Mouse (Mus musculus) 416B (cell line): Measurements from ENCODE around the gene Fut8.
A peak's percentile ranks its signal among the peaks of the same experiment; 100 is the strongest.
"Not testable (repeated sequence)": the region's sequence is repeated elsewhere in the genome, so short reads cannot be mapped to it uniquely, and the experiment has no call there.

Experiments used
- DNase-seq: peaks from one replicate; pipeline ENCODE4 v3.0.0; 2011; ENCODE audit warnings: low read depth

The Fut8 gene

GRCm38 (mm10) chr12:77500439-77501055 is 262.6 kb downstream of the Fut8 start:
- peak; percentile 42 for DNase-seq

DNA sequence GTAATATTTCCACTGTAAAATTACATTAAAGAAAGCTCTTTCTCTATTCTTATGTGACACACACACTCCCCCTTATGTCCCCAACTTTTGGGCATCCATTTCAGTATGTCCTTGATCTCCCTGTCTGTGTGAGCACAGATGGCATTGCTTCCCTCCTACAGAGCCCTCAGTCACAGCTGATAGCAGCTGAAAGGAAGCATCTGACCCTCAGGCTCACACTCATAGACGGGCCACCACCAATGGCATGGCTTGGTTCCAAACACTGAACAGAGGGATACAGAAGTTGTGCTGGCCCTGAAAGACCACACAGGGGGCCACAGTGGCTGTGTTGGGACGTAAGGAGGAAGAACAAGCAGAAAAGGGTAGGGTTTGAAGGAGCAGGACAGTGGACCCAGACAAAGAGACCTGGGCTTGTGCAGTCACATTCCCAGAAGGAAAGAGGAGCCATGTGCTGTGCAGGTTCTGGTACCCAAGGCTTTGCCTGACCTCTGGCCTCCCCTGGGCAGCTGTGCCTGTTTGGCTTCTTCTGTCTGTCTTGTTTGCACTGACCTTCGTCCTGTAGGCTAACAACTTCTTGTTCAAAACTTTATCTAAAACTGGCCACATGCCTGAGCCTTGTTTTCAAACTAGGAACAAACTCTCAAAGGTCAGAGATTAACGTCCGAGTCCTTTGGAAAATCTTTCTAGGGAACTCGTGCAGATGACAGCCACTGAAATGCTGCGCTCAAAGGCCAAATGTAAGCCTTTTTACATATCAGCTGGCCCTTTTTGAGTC is 263.7 kb downstream of the Fut8 start:
- DNase-seq = peak; percentile 36

GRCm38 (mm10) chr12:77502243-77502642 is 264.3 kb downstream of the Fut8 start:
- DNase-seq = no peak

GRCm38 (mm10) chr12:77505431-77505830 is 267.5 kb downstream of the Fut8 start:
- no peak for DNase-seq

- no peak for DNase-seq
These were observed 269.8 kb downstream of the Fut8 start for GRCm38 (mm10) chr12:77507770-77508169.

GRCm38 (mm10) chr12:77510758-77511157 is 272.8 kb downstream of the Fut8 start:
- DNase-seq = no peak

GRCm38 (mm10) chr12:77511206-77511605 is 273.3 kb downstream of the Fut8 start:
- DNase-seq = no peak

DNA sequence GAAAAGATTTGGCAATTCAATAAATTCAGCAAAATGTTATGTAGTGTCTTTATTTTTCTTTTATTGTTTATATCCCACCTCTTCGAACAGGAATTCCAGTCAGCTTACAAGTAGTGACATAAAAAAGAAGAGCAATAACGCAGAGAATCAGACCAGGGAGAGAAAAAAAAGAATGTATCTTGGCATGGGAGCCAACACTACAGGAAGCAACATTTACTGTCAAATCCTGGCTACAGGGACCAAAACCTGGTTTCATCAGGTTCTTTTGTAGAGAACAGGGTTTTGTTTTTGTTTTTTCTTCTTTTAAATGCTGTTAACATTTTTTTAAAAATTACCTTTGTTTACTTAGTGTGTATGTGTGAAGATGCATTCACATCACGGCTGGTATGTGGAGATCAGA is 273.7 kb downstream of the Fut8 start:
- DNase-seq = no peak

GRCm38 (mm10) chr12:77516805-77517204 is 278.9 kb downstream of the Fut8 start:
- no peak for DNase-seq

- no peak for DNase-seq
These were observed 279.8 kb downstream of the Fut8 start for GRCm38 (mm10) chr12:77517691-77518090.

DNA sequence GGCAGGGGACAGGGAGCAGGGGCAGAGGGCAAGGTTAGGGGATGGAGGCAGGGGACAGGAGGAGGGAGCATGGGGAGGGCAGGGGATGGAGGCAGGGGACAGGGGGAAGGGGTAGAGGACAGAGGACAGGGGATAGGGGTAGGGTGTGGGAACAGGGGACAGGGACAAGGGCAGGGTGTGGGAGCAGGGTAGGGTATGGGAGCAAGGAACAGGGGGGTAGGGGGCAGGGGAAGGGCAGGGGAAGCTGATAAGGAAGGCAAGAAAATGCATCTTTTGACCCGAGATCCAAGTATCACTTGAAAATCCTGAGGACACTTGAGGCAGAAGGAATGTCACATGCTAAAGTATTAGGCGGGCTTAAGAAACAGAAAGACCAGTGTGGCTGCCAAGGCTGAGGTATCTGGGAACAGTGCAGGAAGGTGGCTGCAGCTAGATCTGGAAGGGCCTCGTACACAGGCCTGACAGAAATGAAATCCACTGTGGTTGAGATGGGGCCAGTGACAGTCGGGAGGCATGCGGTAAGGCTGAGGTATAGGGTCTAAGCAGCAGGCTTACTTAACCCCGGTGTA is 281.7 kb downstream of the Fut8 start:
- no peak for DNase-seq

DNA sequence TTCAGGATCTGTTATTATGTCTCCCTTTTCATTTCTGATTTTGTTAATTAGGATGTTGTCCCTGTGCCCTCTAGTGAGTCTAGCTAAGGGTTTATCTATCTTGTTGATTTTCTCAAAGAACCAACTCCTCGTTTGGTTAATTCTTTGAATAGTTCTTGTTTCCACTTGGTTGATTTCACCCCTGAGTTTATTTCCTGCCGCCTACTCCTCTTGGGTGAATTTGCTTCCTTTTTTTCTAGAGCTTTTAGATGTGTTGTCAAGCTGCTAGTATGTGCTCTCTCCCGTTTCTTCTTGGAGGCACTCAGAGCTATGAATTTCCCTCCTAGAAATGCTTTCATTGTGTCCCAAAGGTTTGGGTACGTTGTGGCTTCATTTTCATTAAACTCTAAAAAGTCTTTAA is 286.1 kb downstream of the Fut8 start:
- not testable (repeated sequence) for DNase-seq
